Mouse (Mus musculus): ENCODE measurements around the gene Vmn2r117. TPM values are rescaled to one million over a fixed set of nuclear protein-coding genes. Genes with fewer than 3 reads are reported as not detected.
A peak's percentile ranks its signal among the peaks of the same experiment; 100 is the strongest.
"Not testable (repeated sequence)": the region's sequence is repeated elsewhere in the genome, so short reads cannot be mapped to it uniquely, and the experiment has no call there.

The Vmn2r117 gene
- not detected in 3 replicates for total RNA-seq (2017)

- not testable (repeated sequence) for ATAC-seq (replicated peaks; ENCODE audit: insufficient number of reproducible peaks, low FRiP score, low TSS enrichment, poor library complexity, severe bottlenecking)
Observed at GRCm38 (mm10) chr17:23479599-23479998, at the start of gene Vmn2r117. Gene Vmn2r117 (minus strand): TSS chr17:23479699.

GRCm38 (mm10) chr17:23522941-23523732 is 43.6 kb upstream of the Vmn2r117 start:
- ATAC-seq (replicated peaks; ENCODE audit: insufficient number of reproducible peaks, low FRiP score, low TSS enrichment, poor library complexity, severe bottlenecking), result not testable (repeated sequence)

GRCm38 (mm10) chr17:23518701-23519423 is 39.4 kb upstream of the Vmn2r117 start:
- ATAC-seq (replicated peaks; ENCODE audit: insufficient number of reproducible peaks, low FRiP score, low TSS enrichment, poor library complexity, severe bottlenecking), result peak; percentile 47; the same call in 1 of the 2 replicates

- ATAC-seq (replicated peaks; ENCODE audit: insufficient number of reproducible peaks, low FRiP score, low TSS enrichment, poor library complexity, severe bottlenecking), result peak; percentile 43; the same call in 1 of the 2 replicates
Observed at GRCm38 (mm10) chr17:23433150-23433679, 46.3 kb downstream of the Vmn2r117 start.

Other genes starting within 250 kb of the Vmn2r117 start
- not detected in 3 replicates for gene Vmn2r114, start 167.2 kb downstream of the Vmn2r117 start, total RNA-seq (2017)
- not detected in 3 replicates for gene Vmn2r115, start 136.0 kb downstream of the Vmn2r117 start, total RNA-seq (2017)
- gene Vmn2r116, start 95.1 kb downstream of the Vmn2r117 start, total RNA-seq (2017), result not detected in 3 replicates
- gene Zfp213, start 84.5 kb upstream of the Vmn2r117 start, total RNA-seq (2017), result 4.2 to 6.2 TPM (median 5.4 TPM) in 3 replicates
- gene Zfp13, start 119.8 kb upstream of the Vmn2r117 start, total RNA-seq (2017), result not detected in 3 replicates
- not detected in 3 replicates for gene Zscan10, start 121.2 kb upstream of the Vmn2r117 start, total RNA-seq (2017)
- gene Mmp25, start 165.6 kb upstream of the Vmn2r117 start, total RNA-seq (2017), result 0.29 to 4.9 TPM (median 3.0 TPM) in 3 replicates
- 1.4 TPM in 1 of 3 replicates, not detected in the others for gene Bicdl2, start 180.8 kb upstream of the Vmn2r117 start, total RNA-seq (2017)
- gene Hcfc1r1, start 193.9 kb upstream of the Vmn2r117 start, total RNA-seq (2017), result 36.7 to 49.3 TPM (median 38.3 TPM) in 3 replicates
- 20.3 to 21.9 TPM (median 21.2 TPM) in 3 replicates for gene Thoc6, start 194.2 kb upstream of the Vmn2r117 start, total RNA-seq (2017)
- gene Tnfrsf12a, start 197.8 kb upstream of the Vmn2r117 start, total RNA-seq (2017), result 29.6 to 37.5 TPM (median 33.9 TPM) in 3 replicates
- not detected in 3 replicates for gene Cldn6, start 199.6 kb upstream of the Vmn2r117 start, total RNA-seq (2017)
- gene Cldn9, start 204.3 kb upstream of the Vmn2r117 start, total RNA-seq (2017), result not detected in 3 replicates
- not detected in 3 replicates for gene 1520401A03Rik, start 243.1 kb upstream of the Vmn2r117 start, total RNA-seq (2017)
- 0.86 to 3.7 TPM (median 2.6 TPM) in 3 replicates for gene Pkmyt1, start 246.6 kb upstream of the Vmn2r117 start, total RNA-seq (2017)